Mouse (Mus musculus) retina, postnatal 1 day (tissue): ENCODE results near the gene Pou2f3.

Experiments
- DNase-seq: peaks from one replicate; pipeline ENCODE4 v3.0.0-alpha.2; 2012

Gene Pou2f3

DNA sequence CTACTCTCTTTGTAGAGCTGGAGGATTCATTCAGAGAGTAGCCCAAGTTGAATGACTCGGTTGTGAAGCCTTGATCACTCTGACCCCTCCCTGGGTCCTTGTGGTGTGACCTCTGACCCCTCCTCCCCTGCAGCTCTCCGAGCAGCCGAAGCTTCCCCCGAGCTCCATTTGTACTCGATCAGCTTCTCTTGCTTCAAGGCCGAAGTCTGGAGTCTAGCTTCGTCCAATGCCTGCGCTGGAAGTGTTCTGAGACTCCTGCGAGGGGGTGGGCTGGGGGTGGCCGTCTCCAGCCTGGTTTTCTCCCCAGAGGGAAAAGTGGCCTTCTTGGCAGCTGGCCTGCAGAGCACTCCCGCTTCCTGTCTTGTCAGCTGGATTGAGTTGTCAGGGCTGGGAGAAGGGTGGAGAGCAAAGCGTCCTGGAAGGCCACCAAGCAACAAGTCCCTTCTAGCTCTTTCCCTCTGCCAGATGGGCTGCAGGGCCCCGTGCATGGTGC lies at the start of gene Pou2f3:
Gene Pou2f3, minus strand, starts transcription at position 180 of the 493 bp plus-strand sequence.
- peak; percentile 25 for DNase-seq

DNA sequence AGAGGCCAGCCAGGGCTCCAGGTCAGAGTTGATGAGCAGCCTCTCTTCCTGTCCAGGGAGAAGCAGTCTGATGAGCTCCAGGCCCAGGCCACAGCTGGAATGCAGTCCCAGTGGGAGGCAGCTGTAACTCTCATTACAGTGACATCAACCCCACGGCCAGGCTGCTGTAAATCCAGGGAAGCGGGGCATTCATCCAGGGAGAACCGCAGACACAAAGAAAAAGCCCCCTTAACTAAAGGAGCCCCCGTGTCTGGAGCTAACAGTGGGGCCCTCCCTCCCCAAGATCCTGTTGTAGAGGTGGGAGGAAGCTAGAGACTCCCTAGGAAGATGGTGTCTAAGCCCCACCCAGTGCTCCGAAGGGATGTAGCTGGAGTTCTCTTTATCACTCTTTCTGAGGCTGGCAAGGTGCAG lies 43.1 kb upstream of the Pou2f3 start:
- DNase-seq = peak; percentile 39

DNA sequence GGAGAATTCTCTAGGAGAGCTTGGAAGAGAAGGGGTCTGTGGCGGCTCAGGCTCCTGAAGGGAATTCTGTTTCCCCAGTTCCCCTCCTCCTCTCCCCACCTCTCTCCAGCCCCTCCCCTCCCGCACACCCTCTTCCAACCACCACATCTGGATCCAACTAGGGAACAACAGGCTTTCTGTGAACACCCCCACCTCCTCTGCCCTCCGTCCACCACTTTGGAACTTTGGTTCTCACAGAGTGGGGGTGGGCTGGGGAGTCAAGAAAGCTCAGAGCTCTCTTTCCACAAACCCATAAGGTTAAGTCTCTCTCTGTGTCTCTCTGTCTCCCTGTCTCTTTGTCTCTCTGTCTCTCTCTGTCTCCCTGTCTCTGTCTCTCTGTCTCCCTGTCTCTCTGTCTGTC lies 42.6 kb upstream of the Pou2f3 start:
- no peak for DNase-seq

DNA sequence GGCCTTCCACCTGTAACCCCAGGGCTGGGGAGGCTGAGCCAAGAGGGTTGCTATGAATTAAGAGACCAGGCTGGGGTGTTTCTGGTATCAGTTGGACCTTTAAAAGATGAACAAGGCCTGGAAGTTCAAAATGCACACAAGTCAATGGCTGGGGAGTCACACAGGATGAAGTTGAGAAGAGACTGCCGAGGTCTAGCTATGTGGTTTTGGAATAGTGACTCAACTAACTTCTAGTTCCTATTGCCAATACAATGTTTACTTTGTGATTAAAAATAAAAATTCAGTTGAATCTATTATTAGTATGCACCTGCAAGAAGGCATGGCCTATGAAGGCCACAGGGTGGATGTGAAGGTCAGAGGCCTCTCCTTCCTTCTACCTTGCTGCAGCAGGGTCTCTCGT lies 41.6 kb upstream of the Pou2f3 start:
- no peak for DNase-seq

DNA sequence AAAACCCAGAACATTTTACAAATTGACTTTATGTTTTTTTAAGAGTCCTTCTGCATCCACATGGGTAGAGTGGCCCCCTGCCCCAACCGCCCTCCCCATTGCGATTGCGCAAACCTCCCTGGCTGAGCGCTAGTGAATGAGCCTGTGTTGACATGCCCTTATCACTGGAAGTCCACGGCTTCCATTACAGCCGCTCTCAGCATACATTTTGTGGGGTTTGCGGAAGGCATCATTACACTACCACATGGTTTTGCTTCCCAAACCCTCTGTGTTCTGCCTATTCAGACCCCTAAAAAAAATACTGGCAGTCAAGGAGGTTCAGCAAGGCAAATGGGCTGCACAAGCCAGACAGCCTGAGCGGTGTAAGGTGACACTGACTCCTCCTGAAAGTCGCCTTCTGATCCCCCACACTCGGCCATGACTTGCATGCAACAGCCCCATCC lies 36.6 kb upstream of the Pou2f3 start:
- no peak for DNase-seq

DNA sequence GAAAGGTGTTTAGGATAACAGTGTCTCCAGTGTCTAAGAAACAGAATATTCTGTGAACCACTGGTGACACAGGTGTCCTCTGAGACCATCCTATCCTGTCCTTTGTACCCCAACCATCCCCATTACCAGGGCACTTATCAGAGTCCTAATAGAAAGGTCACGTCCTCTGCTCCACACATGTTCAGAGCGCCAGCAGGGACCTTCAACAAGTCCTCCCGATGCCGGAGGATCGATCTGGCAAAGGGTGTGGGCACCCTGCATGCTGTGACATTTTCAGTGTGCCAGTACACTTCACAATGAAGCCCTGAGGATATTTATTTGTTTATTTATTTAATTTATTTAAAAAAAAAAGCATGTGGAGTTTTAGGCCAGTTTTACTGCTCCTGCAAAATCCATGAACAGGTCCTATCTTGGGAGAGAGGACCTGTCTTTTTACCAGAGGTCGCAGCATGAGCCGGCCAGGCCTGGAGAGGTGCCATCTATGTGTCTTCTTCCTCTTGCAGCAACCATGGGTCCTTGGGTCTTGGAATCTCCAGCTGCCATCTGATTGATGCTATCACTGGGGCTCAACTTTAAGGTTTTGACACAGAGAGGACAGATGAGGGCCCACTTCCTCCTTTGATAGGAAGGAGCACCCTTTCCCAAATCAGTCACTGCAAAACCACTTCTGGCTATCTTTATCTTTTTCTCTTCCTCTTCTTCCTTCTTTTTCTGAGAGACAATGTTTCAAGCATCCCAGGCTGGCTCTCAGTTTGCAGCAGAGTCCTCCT lies 35.8 kb upstream of the Pou2f3 start:
- DNase-seq = no peak

DNA sequence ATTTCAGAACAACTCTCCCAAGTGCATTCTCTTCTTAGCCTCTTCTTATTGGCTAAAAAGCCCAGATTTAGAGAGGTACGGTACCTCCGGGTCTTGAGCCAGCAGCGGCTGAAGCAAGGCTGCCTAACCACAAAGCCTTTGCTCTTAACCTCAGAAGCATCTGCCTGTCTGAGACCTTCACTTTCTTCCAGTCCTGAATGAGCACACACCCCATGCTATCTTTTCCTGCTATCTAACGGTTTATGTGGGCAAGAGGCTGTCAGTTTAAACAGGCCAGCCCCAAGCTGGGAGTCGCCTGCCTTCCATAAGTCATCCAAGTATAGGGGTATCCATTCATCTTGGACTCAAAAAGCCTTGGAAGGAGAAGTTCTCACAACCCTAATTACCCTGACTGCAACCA lies 32.3 kb upstream of the Pou2f3 start:
- DNase-seq = no peak

DNA sequence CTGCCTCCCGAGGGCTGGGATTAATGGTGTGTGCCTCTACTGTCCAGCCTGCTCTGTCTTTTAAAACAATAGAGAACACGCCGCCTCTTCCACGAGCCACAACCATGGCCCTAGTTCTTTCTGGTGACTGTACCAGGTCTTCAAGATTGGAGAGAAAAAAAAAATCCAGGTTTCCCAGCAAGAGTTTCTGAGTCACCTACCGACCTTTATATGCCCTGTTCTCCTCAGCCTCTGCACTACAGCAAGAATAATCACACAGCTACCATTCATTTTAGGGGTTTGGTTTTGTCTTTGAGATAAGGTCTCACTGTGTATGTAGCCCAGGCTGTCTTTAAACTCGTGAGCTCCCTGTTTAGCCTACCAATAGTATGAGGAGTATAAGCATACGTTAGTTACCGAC lies 31.8 kb upstream of the Pou2f3 start:
- DNase-seq = no peak

DNA sequence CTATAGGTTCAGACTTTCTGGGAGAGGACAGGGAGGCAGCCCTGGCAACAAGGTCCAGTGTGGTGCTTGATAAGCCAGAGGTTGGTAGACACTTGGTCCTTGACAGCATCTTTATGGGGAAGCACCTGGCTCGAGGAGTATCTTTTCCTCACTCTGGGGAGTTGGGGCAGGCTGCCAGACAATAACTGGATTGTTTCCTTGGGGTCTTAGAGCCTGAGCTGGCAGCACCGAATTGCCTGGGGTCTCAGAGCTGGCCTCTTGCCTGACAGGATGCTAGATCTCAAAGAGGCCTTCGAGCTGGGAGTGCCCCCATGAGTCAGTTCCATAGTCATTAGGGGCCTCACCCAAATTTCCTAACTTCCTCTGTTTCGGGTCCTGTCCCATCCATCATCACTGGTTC lies 31.1 kb upstream of the Pou2f3 start:
- no peak for DNase-seq

DNA sequence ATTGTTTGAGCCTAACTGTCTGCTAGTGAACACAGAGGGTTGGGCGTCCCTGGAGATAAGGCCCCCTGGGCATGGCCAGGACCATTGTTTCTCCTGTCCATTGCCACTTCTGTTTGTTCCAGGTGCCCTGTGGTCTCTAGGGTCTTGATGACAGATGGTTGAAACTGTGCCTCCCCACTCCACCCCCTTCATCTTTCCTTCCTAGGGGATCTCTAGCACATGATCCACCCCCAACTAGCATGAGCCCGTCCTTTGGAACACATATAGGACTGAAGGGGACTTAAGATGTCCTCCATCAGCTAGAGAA lies 30.4 kb upstream of the Pou2f3 start:
- DNase-seq = no peak

DNA sequence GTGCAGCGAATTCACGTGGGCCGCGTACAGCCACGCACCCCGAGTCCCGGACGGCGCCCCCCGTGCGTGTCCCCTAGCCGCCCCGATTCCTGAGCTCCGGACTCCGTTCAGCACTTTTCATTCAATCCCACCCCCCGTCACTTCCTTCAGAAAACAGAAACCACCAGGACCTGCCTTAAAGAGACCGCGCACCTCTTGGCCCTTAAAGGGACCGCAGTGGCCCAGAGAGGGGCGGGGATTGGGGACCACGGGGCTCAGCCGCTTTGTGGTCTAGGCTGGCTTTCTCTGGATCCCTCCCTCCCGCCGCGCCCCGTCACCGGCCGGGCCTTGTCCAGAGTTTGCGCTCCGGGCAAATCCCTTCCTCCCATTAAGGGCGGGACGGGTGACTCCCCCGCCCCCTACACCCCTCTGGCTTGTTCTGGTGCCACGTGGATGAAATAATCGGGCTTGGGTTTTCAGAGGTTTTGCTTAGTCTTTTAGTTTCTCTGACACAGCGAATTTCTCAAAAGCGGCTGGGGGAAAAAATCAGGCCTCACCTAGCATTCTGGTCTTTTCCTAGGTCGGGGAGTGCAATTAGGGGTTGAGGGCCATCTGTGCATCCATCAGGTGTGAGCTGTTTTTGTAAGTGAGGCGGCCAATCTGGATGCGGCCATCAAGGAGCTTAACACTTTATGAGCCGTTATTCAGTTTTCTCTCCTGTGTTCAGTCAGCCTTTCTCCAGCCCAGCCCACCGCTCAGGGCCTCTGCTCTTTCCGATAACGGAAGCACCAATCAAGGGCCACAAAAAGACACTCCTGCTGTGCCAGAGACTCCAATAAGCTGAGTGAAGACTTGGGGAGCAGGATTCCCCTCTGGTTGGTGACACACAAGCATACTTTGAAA lies 29.8 kb upstream of the Pou2f3 start, which contains the start of gene Oaf:
Gene Oaf, minus strand, starts transcription at position 200 of the 882 bp plus-strand sequence.
- peak; percentile 82 for DNase-seq

DNA sequence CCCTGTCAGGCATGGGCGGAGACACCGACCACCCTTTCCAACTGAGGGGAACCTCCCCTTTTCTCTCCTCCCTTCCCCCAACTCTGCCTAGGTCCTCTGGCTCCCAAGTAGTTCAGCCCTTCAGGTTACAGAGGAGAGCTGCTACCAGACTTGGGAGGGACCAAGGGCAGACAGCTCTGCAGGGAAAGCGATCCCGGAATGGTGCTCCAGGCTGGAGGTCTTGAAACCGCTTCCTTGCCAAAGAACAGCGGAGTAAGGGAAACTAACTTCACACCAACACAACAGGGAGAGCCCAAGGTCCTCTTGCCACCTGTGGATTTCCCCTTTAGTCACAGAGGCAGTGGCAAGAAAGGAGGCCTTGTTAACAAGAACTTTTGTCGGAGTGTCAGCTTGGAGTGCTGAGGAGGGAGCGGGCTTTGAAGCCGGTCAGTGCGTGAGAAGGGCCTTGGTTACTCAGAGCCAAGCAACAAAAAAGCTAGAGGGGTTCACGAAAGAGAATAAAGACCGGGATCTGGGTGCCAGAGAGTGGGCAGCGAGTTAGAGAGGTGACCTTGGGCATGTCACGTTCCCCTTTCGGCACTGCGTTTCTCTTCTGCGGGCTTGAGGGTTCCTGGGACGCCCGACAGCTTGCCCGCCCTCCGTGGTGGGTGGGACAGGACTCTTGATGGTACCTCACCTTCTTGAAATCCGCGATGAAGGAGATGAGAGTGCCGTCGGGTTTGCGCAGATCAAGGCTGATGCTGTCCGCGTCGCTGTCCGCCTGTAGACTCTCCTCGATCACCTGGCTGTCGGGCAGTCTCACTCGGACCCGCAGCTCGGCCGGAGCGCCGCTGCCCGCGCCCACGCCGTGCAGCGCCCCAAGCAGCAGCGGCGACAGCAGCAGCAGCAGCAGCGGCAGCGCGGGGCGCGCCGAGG lies 28.7 kb upstream of the Pou2f3 start:
- DNase-seq = peak; percentile 44

DNA sequence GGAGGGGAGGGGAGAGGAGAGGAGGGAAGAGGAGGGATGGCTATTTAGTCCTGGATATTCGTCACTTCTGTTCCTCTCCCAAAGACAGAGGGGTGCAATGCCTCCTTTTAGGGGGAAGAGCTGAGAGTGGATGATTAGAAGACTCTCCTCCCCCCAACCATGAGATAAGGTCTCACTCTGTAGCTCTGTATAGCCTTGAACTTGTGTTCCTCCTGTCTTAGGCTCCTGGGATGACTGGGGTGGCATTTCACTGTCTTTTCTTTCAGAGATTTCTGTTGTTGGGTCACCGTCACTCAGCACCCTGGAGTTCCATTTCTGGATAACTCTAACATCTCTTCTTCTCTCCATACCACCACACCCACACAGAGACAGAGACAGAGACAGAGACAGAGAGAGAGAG lies 28.0 kb upstream of the Pou2f3 start:
- no peak for DNase-seq

DNA sequence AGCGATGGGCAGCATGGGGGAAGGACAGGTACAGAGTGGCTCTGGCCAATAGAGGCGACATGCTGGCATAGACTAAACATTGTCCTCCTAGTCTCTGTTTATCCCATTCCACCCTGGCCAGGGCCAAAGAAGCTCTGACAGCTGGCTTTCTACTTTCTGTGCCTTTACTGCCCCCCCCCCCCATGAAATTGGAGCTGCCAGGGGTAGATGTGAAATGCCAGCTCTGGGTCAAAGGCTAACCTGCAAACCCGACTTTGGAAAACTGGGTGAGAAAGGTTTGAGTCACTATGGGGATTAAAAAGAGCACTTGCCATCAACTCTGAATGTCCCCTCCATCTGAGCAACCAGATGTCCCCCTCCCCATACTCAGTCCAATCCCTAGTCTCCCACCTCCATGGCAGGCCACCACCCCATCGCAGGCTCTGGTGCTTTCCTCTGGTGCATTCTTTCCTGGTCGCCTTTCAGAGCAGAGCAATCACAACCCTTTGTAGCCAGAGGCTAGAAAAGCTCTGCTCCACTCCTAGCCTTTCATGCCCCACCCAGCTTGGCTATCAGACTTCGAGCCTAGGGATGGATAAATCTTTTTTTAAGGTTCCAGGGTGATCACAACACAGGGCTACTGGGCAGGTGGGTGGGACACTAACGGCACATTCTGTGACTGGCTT lies 27.1 kb upstream of the Pou2f3 start:
- DNase-seq = no peak

DNA sequence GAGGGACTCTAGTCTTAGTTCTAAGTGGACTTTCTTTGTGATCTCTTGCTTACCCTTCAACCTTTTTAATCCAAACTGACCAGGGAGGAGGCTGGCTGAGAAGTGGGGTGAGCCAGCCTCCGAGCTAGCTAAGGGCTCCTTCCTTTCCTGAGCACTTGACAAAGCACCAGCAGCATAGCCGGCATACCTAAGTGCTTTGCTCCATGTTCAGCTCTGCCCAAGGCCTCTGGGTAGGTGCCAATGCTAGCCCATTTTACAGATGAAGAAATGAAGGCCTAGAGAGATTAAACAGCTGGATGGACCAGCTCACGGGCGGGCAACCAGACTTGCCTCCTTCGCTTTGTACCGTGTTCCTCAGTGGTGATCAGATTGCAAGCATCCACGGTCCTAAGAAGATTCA lies 26.4 kb upstream of the Pou2f3 start:
- no peak for DNase-seq

DNA sequence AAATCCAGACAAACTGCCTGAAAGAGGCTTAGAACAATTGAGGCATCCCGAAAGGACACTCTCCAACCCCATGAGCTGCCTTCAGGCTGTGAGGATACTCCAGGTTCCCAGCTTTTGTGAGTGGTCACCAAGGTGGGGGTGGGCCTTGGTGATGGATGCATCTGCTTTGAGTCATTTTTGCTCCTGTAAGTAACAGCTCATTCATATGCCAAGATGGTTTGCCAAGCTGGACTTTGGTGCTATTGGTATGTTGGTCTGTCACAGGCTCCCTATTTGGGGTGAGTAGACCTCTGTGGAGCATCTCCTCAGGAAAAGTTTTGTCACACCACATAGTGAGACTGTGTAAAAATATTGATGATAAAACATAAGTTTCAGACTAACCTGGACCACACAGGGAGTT lies 25.9 kb upstream of the Pou2f3 start:
- DNase-seq = no peak

DNA sequence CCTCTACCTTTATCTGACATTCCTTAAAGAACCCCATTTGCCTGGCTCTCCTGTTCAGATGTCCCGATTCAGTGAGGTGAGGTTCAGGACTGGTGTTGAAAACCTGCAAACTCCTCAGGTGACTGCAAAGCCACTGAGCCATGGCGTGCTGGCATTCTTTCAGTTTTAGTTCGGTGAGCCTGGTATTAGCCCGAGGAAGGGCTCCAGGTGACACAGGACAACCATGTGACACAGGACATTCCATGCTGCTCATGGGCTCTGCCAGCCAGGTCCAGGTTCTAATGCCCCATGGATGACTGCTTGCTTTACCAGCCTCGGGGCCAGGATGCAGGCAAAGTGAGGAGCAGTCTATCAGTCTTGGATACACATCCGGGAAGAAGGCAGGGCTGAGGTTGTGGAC lies 25.2 kb upstream of the Pou2f3 start:
- no peak for DNase-seq

DNA sequence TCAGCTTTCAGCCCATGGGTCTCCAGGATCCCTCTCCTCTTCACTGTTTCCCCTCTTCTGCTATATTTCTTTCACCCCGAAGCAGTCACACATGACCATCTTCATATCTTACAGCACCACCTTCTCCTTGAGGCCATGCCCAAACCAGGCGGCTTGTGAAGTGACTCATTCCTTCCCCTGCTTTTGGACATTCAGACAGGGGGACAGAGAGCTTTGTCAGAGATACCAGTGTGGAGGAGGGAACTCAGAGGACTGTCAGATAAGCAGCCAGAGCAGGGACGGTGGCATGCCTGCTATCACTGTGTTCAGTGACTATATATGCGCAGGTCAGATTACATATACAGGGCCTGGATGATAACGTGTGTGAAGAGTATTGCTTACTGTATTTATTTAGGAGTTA lies 24.3 kb upstream of the Pou2f3 start:
- no peak for DNase-seq

DNA sequence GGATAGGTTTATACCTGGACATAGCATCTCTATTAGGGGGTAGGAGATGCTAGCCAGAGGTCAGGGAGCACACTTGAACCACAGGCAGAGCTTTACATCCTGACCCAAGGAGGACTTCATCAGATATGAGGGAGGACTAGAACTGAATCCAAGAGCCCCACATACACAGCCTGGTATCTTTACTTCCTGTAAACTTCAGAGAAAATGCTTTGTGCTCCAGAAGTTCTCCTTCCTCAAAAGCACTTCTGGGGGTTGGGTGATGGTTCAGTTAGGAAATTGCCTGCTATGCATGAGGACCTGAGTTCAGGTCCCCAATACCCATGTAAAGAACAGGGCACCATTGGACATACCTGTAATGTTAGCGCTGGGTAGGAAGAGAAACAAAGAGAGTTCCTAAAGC lies 23.3 kb upstream of the Pou2f3 start:
- DNase-seq = no peak

DNA sequence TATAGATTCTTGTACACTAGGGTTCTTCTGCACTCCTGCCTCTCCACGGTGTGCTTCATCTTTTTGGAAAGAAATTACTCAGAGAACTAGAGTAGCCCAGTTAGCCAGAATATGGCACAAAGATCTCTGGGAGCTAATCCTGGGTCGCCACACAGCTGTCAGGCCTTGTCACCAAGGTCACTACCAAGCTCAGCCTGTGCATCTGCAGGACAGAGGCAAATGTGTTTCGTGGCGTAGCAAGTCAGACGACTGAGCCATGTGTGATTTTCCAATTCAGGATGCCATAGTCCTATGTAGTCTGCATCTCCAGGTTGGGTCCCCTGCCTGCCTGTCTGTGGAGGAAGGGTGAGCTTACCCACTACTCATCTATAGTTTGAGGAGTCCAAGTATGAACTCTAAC lies 22.9 kb upstream of the Pou2f3 start:
- DNase-seq = no peak

DNA sequence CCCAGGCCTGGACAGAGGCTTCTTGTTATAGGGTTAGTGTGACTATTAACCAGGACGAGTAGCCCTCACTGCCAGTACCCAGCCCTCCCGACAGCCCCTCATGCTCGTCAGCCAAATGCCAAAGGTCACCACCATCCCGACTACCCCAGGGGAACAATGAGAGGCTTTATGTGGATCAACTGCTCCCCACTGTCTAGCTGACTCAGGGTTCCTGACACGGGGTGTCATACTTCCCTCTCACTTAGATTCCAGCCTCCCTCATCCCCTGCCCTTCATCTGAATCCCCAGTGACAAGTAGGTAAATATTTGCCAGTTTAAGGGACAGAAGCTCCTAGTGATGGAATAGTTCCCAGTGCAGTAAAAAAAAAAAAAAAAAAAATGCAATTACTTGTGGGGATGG lies 22.1 kb upstream of the Pou2f3 start:
- DNase-seq = peak; percentile 53

DNA sequence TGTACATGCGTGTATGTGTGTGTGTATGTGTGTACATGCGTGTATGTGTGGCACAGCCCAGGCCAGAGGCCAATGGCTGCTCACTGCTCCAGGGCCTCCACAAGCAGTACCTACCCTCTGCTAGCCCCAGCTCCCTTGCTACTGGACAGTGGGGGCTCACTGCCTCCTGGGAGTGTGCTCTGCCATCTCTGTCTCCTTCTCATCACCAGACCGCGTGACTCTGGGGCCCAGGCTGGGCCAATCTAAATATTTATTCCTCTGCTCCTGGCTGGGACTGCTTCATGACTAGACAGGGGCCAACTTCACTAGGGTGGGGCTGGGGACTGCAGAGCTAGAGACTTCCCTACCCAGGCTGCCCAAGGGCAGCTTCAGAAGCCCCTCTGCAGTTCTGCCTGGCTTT lies 21.6 kb upstream of the Pou2f3 start:
- no peak for DNase-seq

DNA sequence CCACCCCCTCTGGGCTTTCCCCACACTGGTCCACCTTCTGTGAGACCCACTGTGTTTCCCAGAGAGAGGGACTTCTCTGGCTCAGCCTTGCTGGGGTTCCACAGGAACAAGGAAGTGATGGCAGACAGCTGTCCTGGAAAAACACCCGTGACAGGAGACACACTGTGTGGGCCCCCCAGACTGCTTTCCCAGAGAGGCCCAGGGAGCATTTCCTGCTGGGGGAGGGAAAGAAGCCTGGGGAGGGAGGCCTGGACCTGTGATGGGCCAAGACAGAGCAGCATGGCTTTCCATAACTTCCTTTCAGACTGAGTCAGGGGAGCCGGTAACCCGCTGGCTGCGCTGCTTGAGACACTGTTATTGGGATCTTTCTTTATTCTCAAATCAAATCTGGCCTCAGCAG lies 20.7 kb upstream of the Pou2f3 start:
- DNase-seq = no peak
